Mouse (Mus musculus): ENCODE results near the gene Lrrc8a. TPM values are rescaled to one million over a fixed set of nuclear protein-coding genes. Genes with fewer than 3 reads are reported as not detected.

Gene Lrrc8a
- polyA plus RNA-seq, 1 experiment from 2014 or later = 61.8 TPM

DNA sequence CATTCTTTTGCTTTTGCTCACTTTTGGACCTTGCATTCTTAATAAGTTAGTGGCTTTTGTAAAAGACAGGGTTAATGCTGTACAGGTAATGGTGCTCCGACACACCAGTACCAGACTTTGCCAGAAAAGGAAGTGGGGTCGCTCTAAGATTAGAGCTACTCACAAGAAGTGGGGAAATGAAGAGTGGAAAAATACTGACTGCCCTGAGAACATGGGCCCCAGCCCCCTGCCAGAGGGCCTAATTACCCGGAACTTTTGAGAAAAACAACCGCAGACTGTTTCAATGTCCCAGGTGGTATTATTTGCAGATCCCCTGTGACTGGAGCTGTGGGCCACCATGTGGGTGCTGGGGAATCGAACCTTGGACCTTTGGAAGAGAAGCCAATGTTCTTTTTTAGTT, 1.9 kb upstream of the Lrrc8a start:
- H3K4me3 ChIP-seq (ENCODE audit: low read depth, low read length) = no peak overlapping the region
- ATAC-seq (no peak), DNase-seq (ENCODE audit: low spot score) (no peak)
- H3K36me3 ChIP-seq (ENCODE audit: control insufficient read depth, insufficient read depth, low read length) = peaks cover 7% of the 10 kb centered on the region
- no peaks in the 10 kb centered on the region for H3K27me3 ChIP-seq (replicated peaks; ENCODE audit: control insufficient read depth, insufficient read depth, low read length)
- WGBS = 91% methylated on average over 5 of the region's 5 CpGs
- H3K9ac ChIP-seq (ENCODE audit: low read length) = no peak overlapping the region
- no peak overlapping the region for H3K27ac ChIP-seq (ENCODE audit: low read depth, low read length)
- no peaks in the 10 kb centered on the region for H3K9me3 ChIP-seq (replicated peaks; ENCODE audit: control insufficient read depth, low read length)
- peaks cover 17% of the 10 kb centered on the region for H3K4me1 ChIP-seq (ENCODE audit: control insufficient read depth, insufficient read depth, low read length)
- no peak overlapping the region for H3K4me2 ChIP-seq (ENCODE audit: low read length)

DNA sequence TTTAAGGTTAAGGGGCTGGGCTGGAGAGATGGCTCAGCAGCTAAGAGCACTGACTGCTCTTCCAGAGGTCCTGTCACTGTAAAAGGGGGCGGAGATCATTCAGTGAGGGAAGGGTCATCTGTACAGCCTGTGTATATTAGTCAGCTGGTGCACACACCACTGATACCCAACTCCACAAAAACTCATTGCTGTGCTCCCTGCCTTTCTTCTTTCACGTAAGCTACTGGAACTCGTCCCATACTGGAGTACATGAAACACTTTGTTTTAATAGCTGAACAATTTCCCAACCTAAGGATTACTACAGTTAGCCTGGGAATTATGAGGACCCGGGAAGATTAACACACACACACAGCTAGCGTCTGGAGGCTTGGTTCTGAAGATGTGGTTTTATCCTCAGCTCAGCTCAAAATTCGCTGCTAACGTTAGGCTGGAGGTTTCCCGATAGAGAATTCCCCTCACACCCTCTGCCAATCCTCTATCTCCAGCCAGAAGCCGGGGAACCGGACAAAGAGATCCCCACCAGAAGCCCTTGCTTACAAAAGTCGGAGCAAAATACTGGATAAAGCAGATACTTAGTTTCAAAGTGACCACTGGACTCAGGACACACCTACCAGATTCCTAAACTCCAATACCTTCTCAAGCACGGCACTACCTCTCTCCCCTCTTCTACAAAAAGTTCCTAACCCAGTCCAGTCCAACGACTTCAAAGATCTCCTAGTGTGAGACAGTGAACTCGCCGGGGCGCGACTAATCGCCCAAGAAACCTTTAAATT, 903 bp upstream of the Lrrc8a start:
- DNase-seq (ENCODE audit: low spot score) (peak; percentile 17), ATAC-seq (peak; percentile 2; the same call in 1 of the 2 replicates)
- peaks cover 17% of the 10 kb centered on the region for H3K4me1 ChIP-seq (ENCODE audit: control insufficient read depth, insufficient read depth, low read length)
- H3K27ac ChIP-seq (ENCODE audit: low read depth, low read length) = peak overlapping the region; percentile 90; the same call in 1 of the 2 replicates
- H3K4me3 ChIP-seq (ENCODE audit: low read depth, low read length) = peak overlapping the region; percentile 89
- peak overlapping the region; percentile 81 for H3K4me2 ChIP-seq (ENCODE audit: low read length)
- H3K27me3 ChIP-seq (replicated peaks; ENCODE audit: control insufficient read depth, insufficient read depth, low read length) = no peaks in the 10 kb centered on the region
- peaks cover 18% of the 10 kb centered on the region for H3K36me3 ChIP-seq (ENCODE audit: control insufficient read depth, insufficient read depth, low read length)
- WGBS = 4% methylated on average over 18 of the region's 18 CpGs
- H3K9me3 ChIP-seq (replicated peaks; ENCODE audit: control insufficient read depth, low read length) = no peaks in the 10 kb centered on the region
- peak overlapping the region; percentile 90 for H3K9ac ChIP-seq (ENCODE audit: low read length)

DNA sequence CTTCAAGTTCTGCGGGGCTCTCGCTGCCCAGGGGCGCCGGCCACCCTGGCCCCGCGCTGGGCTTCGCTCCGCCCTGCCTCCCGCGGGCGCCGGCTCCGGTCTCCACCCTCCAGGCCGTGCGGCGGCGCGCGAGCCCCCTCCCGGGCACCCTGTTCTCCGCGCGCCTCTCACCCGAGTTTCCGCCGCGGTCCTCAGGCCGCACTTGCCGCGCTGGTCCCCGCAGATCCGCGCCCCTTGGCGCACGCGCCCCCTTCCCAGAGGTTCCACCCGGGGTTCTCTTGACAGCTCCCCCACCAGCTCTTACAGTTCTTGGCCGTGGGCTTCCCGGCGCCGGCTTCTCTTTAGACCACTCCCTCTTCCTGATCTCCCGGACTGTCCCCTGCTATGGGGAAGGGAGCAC, 366 bp downstream of the Lrrc8a start:
- under 1% methylated on average over 35 of the region's 42 CpGs for WGBS
- DNase-seq (ENCODE audit: low spot score) = peak; percentile 67

DNA sequence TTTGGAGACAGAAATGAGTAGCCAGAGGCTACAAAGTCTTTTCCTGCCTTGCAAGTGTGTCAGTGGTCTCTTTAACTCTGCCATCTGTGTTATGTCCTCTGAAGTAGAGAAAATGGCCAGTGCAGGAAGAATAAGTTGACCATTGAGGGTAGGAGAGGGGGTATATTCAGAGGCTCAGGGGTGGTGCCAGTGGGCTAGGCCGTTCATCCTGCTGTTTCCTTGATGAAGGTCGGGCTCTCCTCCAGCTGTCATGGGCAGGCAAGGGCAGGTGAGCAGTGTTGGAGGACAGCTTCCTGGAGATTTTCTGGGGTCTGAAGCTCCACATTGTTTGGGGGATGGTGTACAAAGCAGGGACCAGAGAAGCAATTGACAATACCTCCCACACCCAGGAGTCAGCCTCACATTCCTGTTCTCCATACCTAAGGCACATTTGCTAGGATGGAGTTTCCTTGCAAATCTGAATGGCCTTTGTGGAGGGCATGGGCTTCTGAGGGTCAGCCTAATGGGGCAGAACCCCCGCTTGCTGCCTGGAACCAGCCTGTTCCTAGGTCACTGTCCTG, 1.5 kb downstream of the Lrrc8a start:
- Histone ChIP-seq H3K36me3 (ENCODE audit: control insufficient read depth, insufficient read depth, low read length) (peaks cover 38% of the 10 kb centered on the region), H3K27me3 (replicated peaks; ENCODE audit: control insufficient read depth, insufficient read depth, low read length) (no peaks in the 10 kb centered on the region), H3K27ac (ENCODE audit: low read depth, low read length) (no peak overlapping the region), H3K9ac (ENCODE audit: low read length) (peak overlapping the region; percentile 90), H3K4me1 (ENCODE audit: control insufficient read depth, insufficient read depth, low read length) (peaks cover 17% of the 10 kb centered on the region), H3K4me3 (ENCODE audit: low read depth, low read length) (peak overlapping the region; percentile 89), H3K4me2 (ENCODE audit: low read length) (peak overlapping the region; percentile 76), H3K9me3 (replicated peaks; ENCODE audit: control insufficient read depth, low read length) (no peaks in the 10 kb centered on the region)
- ATAC-seq (no peak), DNase-seq (ENCODE audit: low spot score) (no peak)
- 85% methylated on average over 3 of the region's 3 CpGs for WGBS

More for the DNA sequence above, 366 bp downstream of the Lrrc8a start:
- peak; percentile 91 for ATAC-seq
- H3K9me3 ChIP-seq (replicated peaks; ENCODE audit: control insufficient read depth, low read length) = no peaks in the 10 kb centered on the region
- peak overlapping the region; percentile 90 for H3K27ac ChIP-seq (ENCODE audit: low read depth, low read length)
- peaks cover 17% of the 10 kb centered on the region for H3K4me1 ChIP-seq (ENCODE audit: control insufficient read depth, insufficient read depth, low read length)
- H3K27me3 ChIP-seq (replicated peaks; ENCODE audit: control insufficient read depth, insufficient read depth, low read length) = no peaks in the 10 kb centered on the region
- peak overlapping the region; percentile 89 for H3K4me3 ChIP-seq (ENCODE audit: low read depth, low read length)
- H3K36me3 ChIP-seq (ENCODE audit: control insufficient read depth, insufficient read depth, low read length) = peaks cover 27% of the 10 kb centered on the region
- peak overlapping the region; percentile 90 for H3K9ac ChIP-seq (ENCODE audit: low read length)
- peak overlapping the region; percentile 76 for H3K4me2 ChIP-seq (ENCODE audit: low read length)

DNA sequence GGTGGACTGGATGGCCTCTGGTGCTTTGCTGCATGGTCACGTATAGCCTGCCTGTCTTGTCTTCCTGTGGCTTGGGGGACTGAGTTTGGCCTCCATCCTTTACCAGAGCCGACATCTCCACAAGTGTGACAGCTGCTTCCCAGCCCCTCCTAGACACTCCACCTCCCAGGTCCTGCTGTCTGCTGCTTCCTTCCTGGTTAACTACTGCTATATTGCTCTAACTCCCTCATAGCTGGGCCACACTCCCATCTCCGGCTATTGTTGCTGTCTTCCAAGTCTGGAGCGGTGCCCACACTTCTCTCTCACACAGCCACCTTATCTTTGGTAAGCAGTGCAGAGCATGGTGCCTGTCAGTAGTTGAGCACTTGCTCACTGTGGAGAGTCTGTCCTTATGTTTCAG, 2.3 kb downstream of the Lrrc8a start:
- H3K36me3 ChIP-seq (ENCODE audit: control insufficient read depth, insufficient read depth, low read length) = peaks cover 46% of the 10 kb centered on the region
- no peak for ATAC-seq
- no peak overlapping the region; the same call in 1 of the 2 replicates for H3K9ac ChIP-seq (ENCODE audit: low read length)

DNA sequence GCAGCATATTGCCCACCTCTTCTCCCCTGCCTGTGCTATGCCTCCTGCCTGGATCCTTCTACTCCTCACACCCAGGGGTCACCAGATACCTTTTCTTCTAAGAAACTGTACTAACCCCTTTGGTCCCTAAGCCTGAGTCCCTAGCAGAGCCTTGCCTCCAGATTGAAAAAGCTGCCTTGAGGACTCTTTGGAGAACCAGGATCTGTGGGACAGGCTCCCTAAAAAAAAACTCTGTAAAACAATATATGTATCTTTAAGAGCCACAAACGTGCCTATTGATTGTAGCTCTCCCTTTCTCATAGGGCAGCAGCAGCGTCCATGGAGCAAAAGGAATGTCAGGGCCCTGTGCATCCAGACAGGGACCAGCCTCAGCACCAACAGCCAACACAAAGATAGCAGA, 2.8 kb downstream of the Lrrc8a start, which contains the start of gene Gm28035:
Gene Gm28035, plus strand, starts transcription at position 301 of the 400 bp plus-strand sequence.
- no peak within 1 kb of the TSS for H3K27ac ChIP-seq (ENCODE audit: low read depth, low read length)
- no peak within 1 kb of the TSS for H3K4me3 ChIP-seq (ENCODE audit: low read depth, low read length)
- no peak within 1 kb of the TSS for H3K4me2 ChIP-seq (ENCODE audit: low read length)
- peaks cover 49% of the 10 kb centered on the region for H3K36me3 ChIP-seq (ENCODE audit: control insufficient read depth, insufficient read depth, low read length)
- 89% methylated on average over 2 of the region's 2 CpGs for WGBS
- ATAC-seq (no peak), DNase-seq (ENCODE audit: low spot score) (no peak)
- H3K4me1 ChIP-seq (ENCODE audit: control insufficient read depth, insufficient read depth, low read length) = peaks cover 17% of the 10 kb centered on the region
- no peaks in the 10 kb centered on the region for H3K9me3 ChIP-seq (replicated peaks; ENCODE audit: control insufficient read depth, low read length)
- no peaks in the 10 kb centered on the region for H3K27me3 ChIP-seq (replicated peaks; ENCODE audit: control insufficient read depth, insufficient read depth, low read length)
- H3K9ac ChIP-seq (ENCODE audit: low read length) = no peak within 1 kb of the TSS; the same call in 1 of the 2 replicates

More for the DNA sequence above, 2.3 kb downstream of the Lrrc8a start:
- WGBS = 84% methylated on average over 4 of the region's 4 CpGs
- H3K9me3 ChIP-seq (replicated peaks; ENCODE audit: control insufficient read depth, low read length) = no peaks in the 10 kb centered on the region
- no peaks in the 10 kb centered on the region for H3K27me3 ChIP-seq (replicated peaks; ENCODE audit: control insufficient read depth, insufficient read depth, low read length)
- DNase-seq (ENCODE audit: low spot score) = no peak
- H3K4me2 ChIP-seq (ENCODE audit: low read length) = no peak overlapping the region
- H3K4me3 ChIP-seq (ENCODE audit: low read depth, low read length) = no peak overlapping the region
- H3K4me1 ChIP-seq (ENCODE audit: control insufficient read depth, insufficient read depth, low read length) = peaks cover 17% of the 10 kb centered on the region
- no peak overlapping the region for H3K27ac ChIP-seq (ENCODE audit: low read depth, low read length)

DNA sequence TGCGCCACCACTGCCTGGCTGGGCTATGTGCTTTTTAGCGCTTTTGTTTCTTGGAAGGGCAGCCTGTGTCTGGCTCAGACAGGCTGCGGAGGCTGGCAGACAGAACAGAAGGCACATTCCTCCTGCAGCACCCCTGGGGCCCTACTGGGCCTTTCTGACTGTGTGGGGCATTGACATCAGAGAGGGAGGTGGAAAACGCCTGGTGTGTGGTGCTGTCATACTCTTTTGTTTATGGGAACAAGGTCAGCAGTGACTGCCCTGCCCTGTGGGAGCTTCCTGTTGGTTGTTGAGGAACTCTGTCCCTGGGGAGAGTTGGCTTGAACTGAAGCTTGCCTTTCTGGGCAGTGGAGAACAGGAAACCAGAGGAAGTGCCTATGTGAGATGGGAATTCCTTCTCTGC, 5.0 kb downstream of the Lrrc8a start:
- no peak overlapping the region for H3K4me2 ChIP-seq (ENCODE audit: low read length)
- 64% methylated on average over 4 of the region's 4 CpGs for WGBS
- peak; percentile 20 for DNase-seq (ENCODE audit: low spot score)
- no peak overlapping the region for H3K27ac ChIP-seq (ENCODE audit: low read depth, low read length)
- H3K4me1 ChIP-seq (ENCODE audit: control insufficient read depth, insufficient read depth, low read length) = peaks cover 12% of the 10 kb centered on the region
- no peaks in the 10 kb centered on the region for H3K27me3 ChIP-seq (replicated peaks; ENCODE audit: control insufficient read depth, insufficient read depth, low read length)
- peaks cover 56% of the 10 kb centered on the region for H3K36me3 ChIP-seq (ENCODE audit: control insufficient read depth, insufficient read depth, low read length)
- no peaks in the 10 kb centered on the region for H3K9me3 ChIP-seq (replicated peaks; ENCODE audit: control insufficient read depth, low read length)
- H3K9ac ChIP-seq (ENCODE audit: low read length) = no peak overlapping the region
- H3K4me3 ChIP-seq (ENCODE audit: low read depth, low read length) = no peak overlapping the region
- no peak for ATAC-seq

DNA sequence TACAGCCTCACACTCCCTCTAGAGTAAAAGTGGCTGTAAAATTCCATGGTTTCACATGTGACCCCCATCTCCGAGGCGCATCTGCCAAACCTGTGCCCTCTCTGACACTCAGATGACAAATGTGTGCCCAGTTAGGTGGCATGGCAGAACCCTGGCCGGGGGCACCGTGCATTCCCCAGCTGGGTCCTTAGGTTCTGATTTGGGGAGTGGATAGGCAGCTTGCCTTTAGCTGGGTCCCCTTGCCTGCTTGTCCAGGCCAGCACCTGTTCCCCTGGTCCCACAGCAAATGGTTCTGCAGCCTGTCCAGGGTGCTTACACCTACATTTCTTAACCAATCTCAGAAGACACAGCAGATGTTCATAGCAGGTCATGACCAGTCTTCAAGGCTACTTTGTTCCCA, 5.9 kb downstream of the Lrrc8a start:
- H3K4me3 ChIP-seq (ENCODE audit: low read depth, low read length) = no peak overlapping the region
- H3K9ac ChIP-seq (ENCODE audit: low read length) = no peak overlapping the region
- no peak for DNase-seq (ENCODE audit: low spot score)
- H3K9me3 ChIP-seq (replicated peaks; ENCODE audit: control insufficient read depth, low read length) = no peaks in the 10 kb centered on the region
- H3K4me1 ChIP-seq (ENCODE audit: control insufficient read depth, insufficient read depth, low read length) = peaks cover 12% of the 10 kb centered on the region
- H3K27ac ChIP-seq (ENCODE audit: low read depth, low read length) = no peak overlapping the region
- no peaks in the 10 kb centered on the region for H3K27me3 ChIP-seq (replicated peaks; ENCODE audit: control insufficient read depth, insufficient read depth, low read length)
- no peak overlapping the region for H3K4me2 ChIP-seq (ENCODE audit: low read length)
- no peak for ATAC-seq
- 98% methylated on average over 4 of the region's 4 CpGs for WGBS
- H3K36me3 ChIP-seq (ENCODE audit: control insufficient read depth, insufficient read depth, low read length) = peaks cover 63% of the 10 kb centered on the region

Data from forebrain, embryonic 14.5 days (tissue).